Mouse (Mus musculus) G1E (cell line): ENCODE results near the gene Cyp2d10.

Source experiments
- CTCF ChIP-seq: IDR thresholded peaks from 2 replicates; pipeline ENCODE4 v1.5.1; 2012; ENCODE audit warnings: low read depth, low read length, inconsistent platforms, mixed read lengths
- GATA1 ChIP-seq: IDR thresholded peaks from 2 replicates; pipeline ENCODE4 v1.6.1; 2012; ENCODE audit warnings: borderline replicate concordance, low read length, inconsistent platforms, mixed read lengths

DNA sequence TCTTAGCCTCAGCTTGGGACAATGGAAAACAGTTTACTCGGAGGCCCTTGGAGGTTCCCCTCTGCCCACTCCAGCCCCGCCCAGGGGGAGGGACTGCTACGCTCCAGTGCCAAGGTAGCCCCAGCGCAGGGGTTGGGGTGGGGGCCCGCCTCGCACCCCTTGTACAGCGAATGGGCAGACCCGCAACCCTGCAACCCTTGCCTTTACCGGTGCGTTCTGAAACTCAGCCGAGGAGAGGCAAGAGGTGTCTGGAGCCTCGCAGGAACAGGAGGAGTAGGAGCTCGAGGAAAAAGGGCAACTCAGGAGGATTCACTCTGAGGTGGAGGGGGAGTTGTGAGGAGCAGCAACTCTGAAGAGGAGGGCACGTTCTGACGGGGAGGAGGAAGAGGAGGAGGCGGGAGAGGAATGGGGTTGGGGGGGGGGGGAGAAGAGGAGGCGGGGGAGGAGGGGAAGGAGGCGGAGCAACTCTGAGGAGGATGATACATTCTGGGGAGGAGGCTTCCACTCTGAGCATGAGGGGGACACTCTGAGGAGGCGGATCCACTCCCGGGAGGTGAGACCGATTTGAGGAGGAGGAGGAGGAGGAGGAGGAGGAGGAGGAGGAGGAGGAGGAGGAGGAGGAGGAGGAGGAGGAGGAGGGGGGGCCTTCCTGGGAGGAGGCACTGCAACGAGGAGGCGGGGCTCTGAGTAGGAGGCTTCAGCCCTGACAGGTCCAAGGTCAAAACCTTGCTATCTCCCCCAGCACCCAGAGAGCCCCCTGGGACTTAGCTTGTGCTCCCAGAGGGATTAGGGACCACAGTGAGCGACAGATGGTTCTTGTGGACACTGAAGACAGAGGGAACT, 26.9 kb downstream of the Cyp2d10 start, which contains the start of gene Cyp2d22:
- TF ChIP-seq GATA1 (no peak), CTCF (no peak)
